Mouse (Mus musculus) neural tube, embryonic 15.5 days (tissue): ENCODE results near the gene Olfr419. TPM values are rescaled to one million over a fixed set of nuclear protein-coding genes. Genes with fewer than 3 reads are reported as not detected.

Experiments used
- ATAC-seq: fragments of 200-750 bp; cut with Nextera tagmentation; 2 replicates; pipeline ENCODE4 v1.8.0; 2017; ENCODE audit warnings: mild to moderate bottlenecking, moderate TSS enrichment, moderate library complexity; ENCODE audit not compliant: low FRiP score
- H3K27ac ChIP-seq: fragments of 300-500 bp; sonication (generic); replicated peaks from 2 replicates; pipeline ENCODE4 v1.5.1; 2015; ENCODE audit warnings: mild to moderate bottlenecking, inconsistent platforms
- H3K27me3 ChIP-seq: fragments of 300-500 bp; sonication (generic); replicated peaks from 2 replicates; pipeline ENCODE4 v1.6.1; 2015; ENCODE audit warnings: inconsistent platforms
- H3K36me3 ChIP-seq: fragments of 300-500 bp; sonication (generic); 2 replicates; pipeline ENCODE4 v1.6.1; 2015; ENCODE audit warnings: inconsistent platforms
- H3K4me1 ChIP-seq: fragments of 300-500 bp; sonication (generic); 2 replicates; pipeline ENCODE4 v1.6.1; 2015; ENCODE audit warnings: inconsistent platforms
- H3K4me2 ChIP-seq: fragments of 300-500 bp; sonication (generic); 2 replicates; pipeline ENCODE4 v1.6.1; 2015; ENCODE audit warnings: inconsistent platforms, mild to moderate bottlenecking, moderate library complexity
- H3K4me3 ChIP-seq: fragments of 300-500 bp; sonication (generic); replicated peaks from 2 replicates; pipeline ENCODE4 v1.5.1; 2015; ENCODE audit warnings: mild to moderate bottlenecking, inconsistent platforms
- H3K9ac ChIP-seq: fragments of 300-500 bp; sonication (generic); replicated peaks from 2 replicates; pipeline ENCODE4 v1.6.1; 2015; ENCODE audit warnings: mild to moderate bottlenecking, inconsistent platforms
- H3K9me3 ChIP-seq: fragments of 300-500 bp; sonication (generic); replicated peaks from 2 replicates; pipeline ENCODE4 v1.6.1; 2016; ENCODE audit warnings: inconsistent platforms
- WGBS: fragments of 180-500 bp; shearing (Covaris S2); methylation state at CpG from one replicate; pipeline ENCODE4 v1.1.7; 2015; ENCODE audit warnings: mixed read lengths; 5-methylcytosine and 5-hydroxymethylcytosine counted together
- polyA plus RNA-seq: library from polyadenylated mRNA; unstranded; fragments of >200 nt; fragmentation: Nextera tagmentation; extraction: Ambion mirVana; gene quantifications from 2 replicates; pipeline ENCODE4 v1.2.1, GENCODE M21; 2015

Gene Olfr419
- polyA plus RNA-seq, 1 experiment from 2014 or later = not detected

- H3K4me1 ChIP-seq = no peaks in the 10 kb centered on the region
- H3K36me3 ChIP-seq = no peaks in the 10 kb centered on the region
- WGBS = 82% methylated on average over 7 of the region's 7 CpGs
- no peak overlapping the region for H3K27ac ChIP-seq
- H3K9me3 ChIP-seq = no peaks in the 10 kb centered on the region
- H3K9ac ChIP-seq = no peak overlapping the region
- ATAC-seq = no peak
- H3K4me2 ChIP-seq = no peak overlapping the region
- H3K4me3 ChIP-seq = no peak overlapping the region
- no peaks in the 10 kb centered on the region for H3K27me3 ChIP-seq
Observed at GRCm38 (mm10) chr1:174204699-174205098, 47.2 kb downstream of the Olfr419 start.

Other genes starting within 250 kb of the Olfr419 start
- gene Ifi205, start 220.3 kb downstream of the Olfr419 start, polyA plus RNA-seq = 0.43 TPM in 1 of 2 replicates, not detected in the other
- gene Olfr433, start 211.4 kb downstream of the Olfr419 start, polyA plus RNA-seq = not detected in 2 replicates
- gene Olfr432, start 202.9 kb downstream of the Olfr419 start, polyA plus RNA-seq = not detected in 2 replicates
- gene Olfr430, start 185.5 kb downstream of the Olfr419 start, polyA plus RNA-seq = not detected in 2 replicates
- gene Olfr429, start 167.7 kb downstream of the Olfr419 start, polyA plus RNA-seq = not detected in 2 replicates
- gene Olfr427, start 155.2 kb downstream of the Olfr419 start, polyA plus RNA-seq = not detected in 2 replicates
- not detected in 2 replicates for gene Olfr231, start 130.9 kb downstream of the Olfr419 start, polyA plus RNA-seq
- gene Olfr424, start 120.5 kb downstream of the Olfr419 start, polyA plus RNA-seq = not detected in 2 replicates
- gene Olfr420, start 96.4 kb downstream of the Olfr419 start, polyA plus RNA-seq = not detected in 2 replicates
- gene Spta1, start 79.3 kb downstream of the Olfr419 start, polyA plus RNA-seq = 0.06 and 0.20 TPM in 2 replicates
- gene Mptx1, start 78.5 kb upstream of the Olfr419 start, polyA plus RNA-seq = 0.23 TPM in 1 of 2 replicates, not detected in the other
- not detected in 2 replicates for gene Olfr417, start 113.1 kb upstream of the Olfr419 start, polyA plus RNA-seq
- gene Olfr248, start 139.0 kb upstream of the Olfr419 start, polyA plus RNA-seq = not detected in 2 replicates
- not detected in 2 replicates for gene Olfr414, start 172.0 kb upstream of the Olfr419 start, polyA plus RNA-seq
- not detected in 2 replicates for gene Olfr220, start 190.0 kb upstream of the Olfr419 start, polyA plus RNA-seq
- 8.3 and 8.5 TPM in 2 replicates for gene Fmn2, start 249.8 kb upstream of the Olfr419 start, polyA plus RNA-seq